Mouse (Mus musculus) telencephalon, adult 2 months (tissue): ENCODE results near the gene Ccdc127.

ENCODE experiments used
- DNase-seq: peaks from one replicate; pipeline ENCODE4 v3.0.0-alpha.2; 2011; ENCODE audit warnings: low read depth, low spot score

Gene Ccdc127

DNA sequence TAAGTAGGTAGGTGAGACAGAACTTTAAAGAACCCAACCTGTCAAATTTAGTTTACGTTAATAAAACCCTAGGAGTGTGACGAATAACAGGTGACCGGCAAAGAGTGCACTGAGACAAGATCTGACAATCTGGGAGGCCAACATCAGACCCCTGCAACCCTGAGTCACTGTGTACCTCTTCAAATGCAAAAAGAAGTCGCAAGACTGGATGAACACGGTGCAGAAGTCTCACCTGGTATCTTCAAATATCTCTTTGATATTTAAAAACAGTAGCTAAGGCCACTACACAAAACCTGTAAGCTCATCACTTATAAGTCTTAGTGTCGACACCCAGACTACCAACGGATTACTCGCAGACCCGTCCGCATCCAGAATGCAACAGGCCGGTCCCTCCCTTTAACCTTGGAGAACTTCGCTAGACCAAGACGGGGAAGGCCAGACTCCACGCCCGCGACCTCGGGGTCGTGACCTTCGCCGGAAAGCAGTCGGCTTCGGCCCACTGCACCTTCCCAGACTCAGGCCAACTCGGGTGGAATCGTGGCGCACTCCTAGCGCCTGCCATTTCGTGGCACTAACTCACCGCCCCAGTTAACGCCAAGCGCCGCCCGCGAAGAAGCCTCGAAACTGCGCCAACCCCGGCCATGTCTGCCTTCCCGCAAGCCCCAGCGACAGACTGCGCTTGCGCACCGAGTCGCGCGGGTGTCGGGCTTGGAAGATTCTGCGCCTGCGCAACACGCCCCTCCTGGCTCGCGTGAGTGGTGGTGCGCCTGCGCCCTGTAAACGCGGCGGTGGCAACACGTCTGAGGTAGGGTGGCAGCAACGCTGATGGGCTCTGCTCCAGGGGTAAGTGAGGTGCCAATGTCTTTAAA, at the start of gene Ccdc127, which contains the start of gene Sdha:
Gene Ccdc127, plus strand, starts transcription at position 744 of the 869 bp plus-strand sequence.
Gene Sdha, minus strand, starts transcription at position 715 of the 869 bp plus-strand sequence.
- peak; percentile 90 for DNase-seq

GRCm38 (mm10) chr13:74300925-74301606, 49.0 kb upstream of the Ccdc127 start:
- DNase-seq = peak; percentile 39

DNA sequence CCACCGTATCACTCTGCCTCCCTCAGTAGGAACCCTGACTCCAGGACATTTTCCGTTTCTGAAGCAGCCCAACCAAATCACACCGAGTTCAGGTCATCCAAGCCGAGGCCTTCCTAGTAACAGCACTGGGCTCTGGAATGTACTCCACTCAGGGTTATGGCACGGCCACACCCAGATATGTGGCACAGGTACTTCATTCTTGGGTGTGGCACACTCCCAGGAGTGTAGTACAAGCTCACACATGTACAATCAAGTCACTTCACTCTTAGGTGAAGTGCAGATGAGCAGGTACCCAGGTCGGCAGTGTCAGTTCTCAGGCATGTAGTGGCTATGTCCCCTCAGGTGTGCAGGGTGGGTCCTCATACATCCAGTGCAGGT, 48.5 kb upstream of the Ccdc127 start:
- DNase-seq = no peak

DNA sequence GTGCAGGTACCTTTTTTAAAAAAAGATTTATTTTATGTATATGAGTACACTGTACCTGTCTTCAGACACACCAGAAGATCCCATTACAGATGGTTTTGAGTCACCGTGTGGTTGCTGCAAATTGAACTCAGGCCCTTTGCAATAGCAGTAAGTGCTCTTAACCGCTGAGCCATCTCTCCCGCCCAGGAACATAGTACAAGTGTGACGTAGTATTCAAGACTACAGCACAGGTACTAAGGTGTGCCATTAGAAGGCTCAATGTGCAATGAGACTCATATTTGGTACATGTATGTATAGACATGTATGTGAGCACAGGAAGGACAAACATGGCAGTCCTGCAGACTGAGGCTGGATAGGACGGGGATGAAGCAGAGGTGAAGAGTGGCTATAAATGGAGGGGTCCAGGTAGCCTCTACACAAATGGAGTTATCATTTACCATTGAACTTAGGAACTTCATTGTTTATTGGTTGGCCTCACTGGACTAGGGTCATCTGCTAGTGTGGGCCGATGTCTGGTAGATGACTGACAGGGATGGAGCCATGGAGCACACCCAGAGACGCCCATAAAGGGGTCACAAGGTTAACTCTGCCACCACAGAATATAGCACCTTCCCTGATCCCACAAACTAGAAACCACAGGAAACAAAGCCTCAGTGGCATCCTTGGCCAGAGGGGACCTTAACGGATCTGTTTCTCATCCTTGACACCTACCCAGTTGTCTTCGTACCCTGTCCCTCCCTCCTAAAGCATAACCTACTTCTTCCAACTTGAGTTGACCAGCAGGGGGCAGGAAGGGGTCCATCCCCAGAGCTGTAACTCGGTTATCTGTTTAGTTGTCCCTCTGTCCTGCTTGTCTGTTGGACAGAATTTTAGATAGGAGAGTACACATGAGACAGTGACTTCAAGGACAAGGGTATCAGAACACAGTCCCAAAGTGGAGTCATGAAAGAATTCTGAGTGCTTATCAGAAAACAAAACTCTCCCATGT, 47.8 kb upstream of the Ccdc127 start:
- DNase-seq = no peak

GRCm38 (mm10) chr13:74305380-74305779, 44.7 kb upstream of the Ccdc127 start:
- no peak for DNase-seq

GRCm38 (mm10) chr13:74305780-74306179, 44.3 kb upstream of the Ccdc127 start:
- no peak for DNase-seq

DNA sequence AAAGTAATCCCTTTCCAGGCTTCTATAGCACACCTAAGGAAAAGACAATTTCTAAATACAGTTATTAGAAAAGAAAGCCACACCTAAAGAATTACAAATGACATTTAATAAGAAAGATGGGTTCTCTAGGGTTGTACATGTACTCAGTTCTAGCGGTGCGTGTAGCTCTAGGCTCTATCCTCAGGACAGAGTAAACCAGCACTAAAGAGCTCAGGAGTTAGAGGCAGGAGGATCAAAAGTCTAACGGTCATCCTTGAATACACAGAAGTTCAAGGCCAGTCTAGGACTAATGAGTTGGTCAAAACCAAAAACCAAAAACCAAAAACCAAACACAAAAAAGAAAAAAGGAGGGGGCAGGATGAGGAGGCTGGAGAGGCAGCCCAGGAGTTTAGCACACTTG, 35.5 kb upstream of the Ccdc127 start:
- DNase-seq = no peak

- DNase-seq = no peak
Observed at GRCm38 (mm10) chr13:74316386-74316785, 33.7 kb upstream of the Ccdc127 start.

DNA sequence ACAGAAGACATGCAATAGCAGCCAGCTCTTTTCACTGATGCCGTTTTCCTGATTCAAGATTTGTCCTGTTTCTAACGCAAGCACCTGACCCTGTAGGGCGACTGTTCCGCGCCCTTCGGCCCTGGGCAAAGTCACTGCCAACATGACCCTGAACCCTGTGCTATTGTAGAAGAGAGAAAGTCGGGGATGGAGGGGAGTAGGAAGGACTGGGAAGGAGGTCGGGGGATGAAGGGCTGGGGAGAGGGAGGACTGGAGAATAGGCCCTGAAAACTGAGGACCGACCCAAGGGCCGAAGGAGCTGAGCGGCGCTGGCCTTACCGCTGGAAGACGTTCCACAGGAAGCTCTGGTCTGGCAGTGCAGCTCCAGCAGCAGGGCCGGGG, 33.3 kb upstream of the Ccdc127 start:
- DNase-seq = peak; percentile 15

DNA sequence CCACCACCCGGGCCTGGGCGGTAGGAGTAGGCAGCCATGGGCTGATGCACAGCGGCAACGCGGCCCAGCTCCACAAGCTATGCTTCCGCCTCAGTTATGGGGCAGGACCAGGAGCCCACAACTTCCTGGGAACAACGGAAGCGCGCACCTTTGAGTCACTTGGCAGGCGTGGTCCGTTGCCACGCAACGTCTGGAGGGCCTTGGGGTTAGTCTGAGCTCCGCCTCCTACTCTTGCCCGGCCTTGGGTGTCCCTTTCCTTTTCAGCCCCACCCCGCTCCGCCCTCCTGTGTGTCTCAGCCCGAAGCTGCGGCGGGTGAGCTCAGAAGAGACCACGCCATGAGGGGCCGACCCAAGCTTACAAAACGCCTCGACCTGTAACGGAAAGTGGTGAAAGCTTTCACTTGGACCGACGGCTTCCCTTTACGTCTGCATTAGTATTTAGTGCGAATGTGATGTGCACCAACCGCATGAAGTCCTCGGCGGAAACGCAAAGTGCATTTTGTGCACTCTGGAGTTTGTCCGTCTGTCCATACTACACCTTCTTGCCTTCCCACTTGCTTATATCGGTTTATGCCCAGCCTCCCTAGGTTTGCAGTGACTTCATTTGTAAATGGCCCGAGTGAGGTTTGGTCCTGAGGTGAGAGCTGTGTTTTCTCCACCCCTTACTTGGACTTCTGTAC, 32.8 kb upstream of the Ccdc127 start, which contains the start of gene Pdcd6:
Gene Pdcd6, minus strand, starts transcription at position 411 of the 680 bp plus-strand sequence.
- peak; percentile 93 for DNase-seq

- no peak for DNase-seq
Observed at GRCm38 (mm10) chr13:74329321-74329720, 20.8 kb upstream of the Ccdc127 start.

DNA sequence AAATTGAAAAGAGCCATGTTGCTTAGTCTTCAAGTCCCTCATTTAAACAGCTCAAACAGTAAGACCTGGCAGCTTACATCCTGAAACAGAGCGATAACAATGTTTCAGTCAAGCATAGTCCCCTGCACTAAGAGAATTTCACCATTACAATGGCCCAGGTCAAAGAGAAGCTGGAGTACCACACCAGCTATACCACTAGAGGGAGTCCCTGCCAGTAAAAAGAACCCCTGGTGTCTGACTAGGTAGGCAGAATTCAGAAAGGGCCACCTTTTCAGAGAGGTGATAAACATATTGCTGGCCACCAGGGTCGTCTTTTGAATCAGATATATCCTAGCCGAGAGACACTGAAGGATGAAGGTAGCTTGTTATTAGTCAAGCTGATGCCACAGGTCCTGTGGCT, 9.1 kb upstream of the Ccdc127 start:
- DNase-seq = no peak

- DNase-seq = no peak
Observed at GRCm38 (mm10) chr13:74350435-74350906, 362 bp downstream of the Ccdc127 start.

DNA sequence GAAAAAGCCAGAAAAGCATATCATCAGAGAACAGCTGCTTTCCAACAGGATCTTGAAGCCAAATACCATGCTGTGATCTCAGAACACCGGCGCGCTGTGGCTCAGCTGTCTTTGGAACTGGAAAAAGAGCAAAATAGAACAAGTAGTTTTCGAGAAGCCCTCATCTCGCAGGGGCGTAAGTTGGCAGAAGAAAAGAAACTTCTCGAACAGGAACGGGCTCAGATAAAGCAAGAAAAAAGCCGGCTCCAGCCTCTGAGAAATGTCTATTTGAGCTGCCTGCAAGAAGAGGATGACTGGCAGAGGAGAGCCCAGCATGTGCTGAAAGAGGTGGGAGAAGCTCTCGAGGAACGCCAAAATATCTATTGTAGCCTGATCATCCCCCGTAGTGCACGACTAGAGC, 6.4 kb downstream of the Ccdc127 start:
- DNase-seq = peak; percentile 15

- no peak for DNase-seq
Observed at GRCm38 (mm10) chr13:74362218-74362617, 12.1 kb downstream of the Ccdc127 start.

DNA sequence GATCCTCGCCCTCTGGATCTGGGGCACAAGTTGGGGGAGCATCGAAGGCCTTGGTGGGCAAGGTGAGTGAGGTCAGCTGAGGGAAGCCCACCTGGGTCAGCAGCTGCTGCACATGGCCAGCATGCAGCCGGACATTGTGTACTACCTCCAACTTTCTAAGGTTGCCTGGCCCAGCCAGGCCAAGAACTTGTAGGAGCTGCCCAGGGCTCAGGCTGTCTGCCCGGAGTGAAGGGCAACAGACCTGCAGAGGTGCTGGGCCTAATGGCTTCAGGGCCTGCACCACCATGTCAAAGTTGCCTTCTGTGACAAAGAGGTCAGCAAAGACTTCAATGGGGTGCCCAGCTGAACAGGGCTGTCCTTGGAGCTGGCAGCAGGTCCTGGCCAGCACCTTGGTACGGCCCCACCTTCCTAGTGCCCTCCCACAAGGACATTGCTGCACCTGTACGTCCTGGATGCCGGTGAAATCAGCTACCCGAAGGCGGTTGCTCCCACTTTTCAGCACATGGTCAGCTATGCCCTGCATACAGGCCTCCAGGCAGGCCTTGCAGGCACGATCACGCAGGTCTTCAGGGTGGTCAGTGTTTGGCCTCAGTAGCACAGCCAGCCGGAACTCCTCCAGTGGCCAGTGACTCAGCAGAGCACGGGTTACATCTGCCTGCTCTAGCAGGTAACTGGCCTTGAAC, 13.2 kb downstream of the Ccdc127 start:
- DNase-seq = no peak

DNA sequence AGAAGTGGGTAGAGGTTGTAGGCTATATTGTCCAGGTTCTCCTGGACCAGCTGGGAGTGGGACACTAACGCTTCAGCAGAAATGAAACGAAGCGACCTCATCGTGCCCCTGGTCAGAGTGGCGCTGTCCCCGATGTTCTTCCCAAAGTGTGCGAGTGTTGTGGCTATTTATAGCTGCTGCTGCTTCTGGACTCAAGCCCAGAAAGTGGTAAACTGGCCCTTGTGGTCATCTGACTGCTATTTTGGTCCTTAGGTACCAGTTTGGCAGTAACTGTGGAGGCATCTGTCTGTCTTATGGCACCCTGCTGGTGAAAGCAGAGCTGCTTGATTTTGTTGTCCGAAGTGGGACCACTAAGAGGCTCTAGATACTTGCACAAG, 13.7 kb downstream of the Ccdc127 start, which contains the start of gene Lrrc14b:
Gene Lrrc14b, minus strand, starts transcription at position 147 of the 377 bp plus-strand sequence.
- no peak for DNase-seq

DNA sequence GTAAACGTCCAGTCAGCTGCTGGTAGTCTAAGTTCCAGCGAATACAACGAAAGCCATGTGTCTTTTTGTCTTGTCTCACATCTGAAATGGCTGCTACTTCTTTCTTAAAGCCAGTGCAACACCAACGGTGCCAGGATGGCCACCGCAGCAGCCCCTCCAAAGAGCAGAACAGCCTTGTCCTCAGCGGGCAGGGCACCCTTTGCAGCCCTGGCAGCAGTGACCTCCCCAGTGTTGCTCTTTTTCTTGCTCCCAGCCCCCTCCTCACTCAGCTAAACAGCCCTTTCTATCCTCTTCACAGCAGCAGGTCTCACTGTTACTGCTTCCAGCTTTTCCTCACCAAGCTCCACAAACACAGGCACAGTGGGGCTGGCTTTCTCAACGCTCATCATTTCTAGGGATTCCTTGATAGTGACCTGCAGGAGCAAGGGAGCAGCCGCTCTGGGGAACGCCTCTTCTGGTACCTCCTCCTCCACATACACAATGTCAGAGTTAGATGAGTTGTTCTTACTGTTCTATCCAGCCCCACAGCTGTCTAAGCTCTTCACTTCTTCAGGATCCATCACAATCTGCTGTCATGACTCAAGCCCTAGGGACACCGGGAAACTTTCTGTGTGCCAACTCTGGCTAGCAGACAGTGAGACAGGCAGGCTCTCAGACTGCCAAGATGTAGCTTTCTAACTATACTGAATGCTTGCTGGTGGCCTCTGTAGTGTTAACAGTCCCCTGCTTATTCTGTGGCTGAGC, 31.6 kb downstream of the Ccdc127 start:
- no peak for DNase-seq

- DNase-seq = no peak
Observed at GRCm38 (mm10) chr13:74382289-74382688, 32.2 kb downstream of the Ccdc127 start.
